Mouse (Mus musculus): ENCODE results near the gene Zkscan16. TPM values are rescaled to one million over a fixed set of nuclear protein-coding genes. Genes with fewer than 3 reads are reported as not detected.

Gene Zkscan16
- polyA plus RNA-seq, 1 experiment from 2014 or later = 2.3 TPM

DNA sequence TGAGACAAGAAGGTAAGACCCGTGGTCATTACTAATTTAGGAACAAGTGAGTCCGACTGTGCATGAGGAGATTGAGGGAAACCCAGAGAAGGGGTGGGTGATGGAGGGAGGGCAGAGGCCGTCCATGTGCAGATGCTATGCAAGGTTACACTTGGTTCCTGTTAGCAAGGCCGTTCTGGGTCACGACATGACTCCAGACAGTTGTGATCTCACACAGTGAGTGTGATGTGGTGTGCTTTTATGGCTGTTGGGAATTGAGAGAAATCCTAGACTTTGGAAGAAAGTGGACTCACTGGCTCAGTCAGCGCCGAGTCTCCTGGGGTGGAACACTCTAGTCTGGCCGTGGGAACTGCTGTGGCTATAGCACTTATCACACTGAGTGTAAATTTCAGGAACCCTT lies 62.8 kb downstream of the Zkscan16 start:
- Histone ChIP-seq H3K9ac (no peak overlapping the region), H3K27me3 (no peaks in the 10 kb centered on the region), H3K4me1 (replicated peaks) (peaks cover 27% of the 10 kb centered on the region), H3K27ac (replicated peaks) (no peak overlapping the region), H3K4me3 (no peak overlapping the region), H3K9me3 (no peaks in the 10 kb centered on the region), H3K4me2 (no peak overlapping the region), H3K36me3 (no peaks in the 10 kb centered on the region)
- WGBS = 69% methylated on average over 8 of the region's 8 CpGs
- no peak for ATAC-seq (ENCODE audit: low FRiP score, low read depth)

- no peaks in the 10 kb centered on the region for H3K9me3 ChIP-seq
- WGBS = 80% methylated on average over 6 of the region's 6 CpGs
These were observed 63.6 kb downstream of the Zkscan16 start for GRCm38 (mm10) chr4:59007016-59007415.

More at GRCm38 (mm10) chr4:59007016-59007415, 63.6 kb downstream of the Zkscan16 start:
- H3K4me3 ChIP-seq = no peak overlapping the region
- peaks cover 27% of the 10 kb centered on the region for H3K4me1 ChIP-seq (replicated peaks)
- no peak overlapping the region for H3K9ac ChIP-seq
- H3K27ac ChIP-seq (replicated peaks) = no peak overlapping the region
- H3K4me2 ChIP-seq = no peak overlapping the region
- no peak for ATAC-seq (ENCODE audit: low FRiP score, low read depth)
- no peaks in the 10 kb centered on the region for H3K36me3 ChIP-seq
- no peaks in the 10 kb centered on the region for H3K27me3 ChIP-seq

Other genes with a start within 250 kb of the Zkscan16 start
- gene Olfr267, start 155.9 kb upstream of the Zkscan16 start, polyA plus RNA-seq (2015; fragmentation: Nextera tagmentation; extraction: Ambion mirVana) = 0.12 TPM in 1 of 2 replicates, not detected in the other
- 32.0 and 34.7 TPM in 2 replicates for gene Ecpas, start 30.9 kb upstream of the Zkscan16 start, polyA plus RNA-seq (2015; fragmentation: Nextera tagmentation; extraction: Ambion mirVana)
- gene Ptgr1, start 43.5 kb downstream of the Zkscan16 start, polyA plus RNA-seq (2015; fragmentation: Nextera tagmentation; extraction: Ambion mirVana) = 5.2 and 5.7 TPM in 2 replicates
- gene Dnajc25, start 51.4 kb downstream of the Zkscan16 start, polyA plus RNA-seq (2015; fragmentation: Nextera tagmentation; extraction: Ambion mirVana) = 7.6 and 8.4 TPM in 2 replicates
- 8.9 and 12.8 TPM in 2 replicates for gene Gm20503, start 59.6 kb downstream of the Zkscan16 start, polyA plus RNA-seq (2015; fragmentation: Nextera tagmentation; extraction: Ambion mirVana)
- 167 and 182 TPM in 2 replicates for gene Gng10, start 91.5 kb downstream of the Zkscan16 start, polyA plus RNA-seq (2015; fragmentation: Nextera tagmentation; extraction: Ambion mirVana)
- gene AI481877, start 195.4 kb downstream of the Zkscan16 start, polyA plus RNA-seq (2015; fragmentation: Nextera tagmentation; extraction: Ambion mirVana) = 0.04 TPM in 1 of 2 replicates, not detected in the other
- gene Ugcg, start 245.6 kb downstream of the Zkscan16 start, polyA plus RNA-seq (2015; fragmentation: Nextera tagmentation; extraction: Ambion mirVana) = 15.0 and 15.3 TPM in 2 replicates

All from hindbrain, embryonic 15.5 days (tissue).